In the genomic region with DNA sequence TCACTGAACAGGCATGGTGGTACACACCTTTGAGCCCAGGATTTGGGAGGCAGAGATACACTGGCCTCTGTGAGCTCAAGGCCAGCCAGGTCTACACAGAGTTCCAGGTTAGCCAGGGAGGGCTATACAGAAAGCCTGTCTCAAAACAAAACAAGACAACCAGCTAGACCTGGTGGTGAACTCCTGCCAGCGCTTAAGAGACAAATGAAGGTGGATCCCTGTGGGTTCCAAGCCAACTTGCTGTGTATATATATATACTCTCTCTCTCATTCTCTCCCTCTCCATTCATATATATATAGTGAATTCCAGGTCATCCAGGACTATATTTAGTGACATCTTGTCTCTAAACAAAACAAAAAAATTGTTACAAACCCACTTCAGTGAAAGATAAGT, we compare ENCODE assay signal across 9 mouse cellular contexts. TPM values are rescaled to one million over a fixed set of nuclear protein-coding genes. Genes with fewer than 3 reads are reported as not detected.
A peak's percentile ranks its signal among the peaks of the same experiment; 100 is the strongest.
DNase-seq lines count a peak whose midpoint lies in the region; ATAC-seq and TF ChIP-seq lines count a peak whose summit lies in the region.
"Had no signal": no experiment of that assay in that cellular context is flagged by ENCODE, and none has a peak within 500 bp of the region (broad histone marks: within the 10 kb centered on the region; RNA-seq: fewer than 3 reads in every experiment).

No protein-coding gene starts in this region.

- no peak for TF ChIP-seq CTCF in bone marrow macrophage, adult 2 months (IDR thresholded peaks at IDR 0.05; ENCODE audit: low read depth, low read length)
- TF ChIP-seq CTCF in hindbrain, postnatal 0 days (IDR thresholded peaks at IDR 0.05; ENCODE audit: low read depth): no peak

- H3K27ac ChIP-seq in kidney, embryonic 15.5 days: peak overlapping the region; percentile 91; the same call in 1 of the 2 replicates
- H3K27ac ChIP-seq in bone marrow macrophage, adult 2 months (ENCODE audit: insufficient read depth, low read depth, low read length): no peak overlapping the region
- H3K27ac ChIP-seq in hindbrain, postnatal 0 days: peak overlapping the region; percentile 90
- H3K27ac ChIP-seq in midbrain, embryonic 16.5 days (ENCODE audit: low read length): peak overlapping the region; percentile 79

- H3K4me1 ChIP-seq in kidney, embryonic 15.5 days: peaks cover 32% of the 10 kb centered on the region
- H3K4me1 ChIP-seq in bone marrow macrophage, adult 2 months (ENCODE audit: control insufficient read depth, insufficient read depth, low read length): peaks cover 16% of the 10 kb centered on the region
- peaks cover 4% of the 10 kb centered on the region; the same call in 1 of the 2 replicates for H3K4me1 ChIP-seq in hindbrain, postnatal 0 days (ENCODE audit: insufficient read depth, low read length)
- peaks cover 30% of the 10 kb centered on the region for H3K4me1 ChIP-seq in midbrain, embryonic 16.5 days (ENCODE audit: control insufficient read depth, insufficient read depth, low read length)

- no peak for TF ChIP-seq POLR2A in bone marrow macrophage, adult 2 months (IDR thresholded peaks at IDR 0.05; ENCODE audit: borderline replicate concordance, low read depth, low read length)

- H3K9me3 ChIP-seq in kidney, embryonic 15.5 days (replicated peaks): no peaks in the 10 kb centered on the region
- H3K9me3 ChIP-seq in hindbrain, postnatal 0 days (ENCODE audit: low read length): no peaks in the 10 kb centered on the region
- H3K9me3 ChIP-seq in midbrain, embryonic 16.5 days (replicated peaks; ENCODE audit: control insufficient read depth, low read length, poor library complexity, severe bottlenecking): no peaks in the 10 kb centered on the region

- no peaks in the 10 kb centered on the region for H3K27me3 ChIP-seq in kidney, embryonic 15.5 days
- no peaks in the 10 kb centered on the region for H3K27me3 ChIP-seq in hindbrain, postnatal 0 days (ENCODE audit: insufficient read depth, low read length)
- H3K27me3 ChIP-seq in midbrain, embryonic 16.5 days (ENCODE audit: control insufficient read depth, insufficient read depth, low read depth, low read length): no peaks in the 10 kb centered on the region

- no peak for ATAC-seq in kidney, embryonic 15.5 days (replicated peaks; ENCODE audit: low FRiP score)
- ATAC-seq in hindbrain, postnatal 0 days: no peak
- no peak for ATAC-seq in midbrain, embryonic 16.5 days
- ATAC-seq in inflammation-experienced regulatory T-cells, adult 6 months: no peak

- peaks cover 41% of the 10 kb centered on the region for H3K36me3 ChIP-seq in kidney, embryonic 15.5 days
- H3K36me3 ChIP-seq in hindbrain, postnatal 0 days (ENCODE audit: insufficient read depth, low read length): peaks cover 10% of the 10 kb centered on the region; the same call in 1 of the 2 replicates
- peaks cover 4% of the 10 kb centered on the region for H3K36me3 ChIP-seq in midbrain, embryonic 16.5 days (ENCODE audit: control insufficient read depth, insufficient read depth, low read length)

- H3K9ac ChIP-seq in kidney, embryonic 15.5 days: peak overlapping the region; percentile 79
- H3K9ac ChIP-seq in hindbrain, postnatal 0 days (replicated peaks; ENCODE audit: low read length): peak overlapping the region; percentile 74
- H3K9ac ChIP-seq in midbrain, embryonic 16.5 days (ENCODE audit: low read depth, low read length): peak overlapping the region; percentile 74

- peak overlapping the region; percentile 93 for H3K4me3 ChIP-seq in kidney, embryonic 15.5 days (replicated peaks)
- peak overlapping the region; percentile 92 for H3K4me3 ChIP-seq in bone marrow macrophage, adult 2 months (ENCODE audit: insufficient read depth, low read length)
- H3K4me3 ChIP-seq in hindbrain, postnatal 0 days (ENCODE audit: low read length): peak overlapping the region; percentile 80
- H3K4me3 ChIP-seq in midbrain, embryonic 16.5 days (ENCODE audit: low read depth, low read length): peak overlapping the region; percentile 76

- 55% methylated on average over 1 of the region's 1 CpGs for WGBS in kidney, embryonic 15.5 days
- WGBS in hindbrain, postnatal 0 days: 46% methylated on average over 1 of the region's 1 CpGs
- WGBS in midbrain, embryonic 16.5 days: 68% methylated on average over 1 of the region's 1 CpGs

- DNase-seq in kidney, postnatal 4 days: no peak
- no peak for DNase-seq in hindbrain, postnatal 0 days (ENCODE audit: low spot score)
- no peak for DNase-seq in left cerebral cortex, adult 11 months (ENCODE audit: low spot score)
- no peak for DNase-seq in adrenal gland, postnatal 36 days
- DNase-seq: thymus, postnatal 14 days had no signal

- H3K4me2 ChIP-seq in kidney, embryonic 15.5 days: peak overlapping the region; percentile 69
- peak overlapping the region; percentile 68 for H3K4me2 ChIP-seq in hindbrain, postnatal 0 days (ENCODE audit: low read depth, low read length)
- H3K4me2 ChIP-seq in midbrain, embryonic 16.5 days (ENCODE audit: low read length): peak overlapping the region; percentile 74

RNA-seq across cellular contexts. Expression of gene Acot8, which starts 0.8 kb away (rescaled TPM):
- 20.8 and 21.2 TPM in 2 replicates for polyA plus RNA-seq in kidney, embryonic 15.5 days (2015; fragmentation: Nextera tagmentation; extraction: Ambion mirVana)
- polyA plus RNA-seq in bone marrow macrophage, adult 2 months (2012; ENCODE audit: insufficient read depth, insufficient read length, missing spikeins): 26.8 and 27.6 TPM in 2 replicates
- 18.5 and 39.5 TPM in 2 replicates for total RNA-seq in hindbrain, postnatal 0 days (2014; rRNA removed)
- polyA plus RNA-seq in hindbrain, postnatal 0 days (2015; fragmentation: Nextera tagmentation; extraction: Ambion mirVana): 19.4 and 20.2 TPM in 2 replicates
- 17.8 and 19.6 TPM in 2 replicates for polyA plus RNA-seq in midbrain, embryonic 16.5 days (2015; fragmentation: Nextera tagmentation; extraction: Ambion mirVana)
- 10 to 100 TPM; 31.5 to 33.6 TPM for total RNA-seq in adrenal gland, postnatal 36 days (2021)
- 10 to 100 TPM; 34.5 to 45.6 (median 39.3) TPM for polyA plus RNA-seq in inflammation-experienced regulatory T-cells, adult 6 months (2017; shearing (Covaris generic))

RNA-seq across cellular contexts. Expression of gene Zswim3, which starts 1.0 kb away (rescaled TPM):
- 9.0 and 9.2 TPM in 2 replicates for polyA plus RNA-seq in kidney, embryonic 15.5 days (2015; fragmentation: Nextera tagmentation; extraction: Ambion mirVana)
- polyA plus RNA-seq in bone marrow macrophage, adult 2 months (2012; ENCODE audit: insufficient read depth, insufficient read length, missing spikeins): 5.0 and 7.3 TPM in 2 replicates
- total RNA-seq in hindbrain, postnatal 0 days (2014; rRNA removed): 6.4 and 8.3 TPM in 2 replicates
- 5.2 and 5.5 TPM in 2 replicates for polyA plus RNA-seq in hindbrain, postnatal 0 days (2015; fragmentation: Nextera tagmentation; extraction: Ambion mirVana)
- polyA plus RNA-seq in midbrain, embryonic 16.5 days (2015; fragmentation: Nextera tagmentation; extraction: Ambion mirVana): 17.0 and 17.4 TPM in 2 replicates
- 1 to 10 TPM; 4.0 to 4.7 TPM for total RNA-seq in adrenal gland, postnatal 36 days (2021)
- polyA plus RNA-seq in inflammation-experienced regulatory T-cells, adult 6 months (2017; shearing (Covaris generic)): 1 to 10 TPM; 3.7 to 6.1 (median 4.8) TPM

RNA-seq across cellular contexts. Expression of gene Snx21, which starts 18.3 kb away (rescaled TPM):
- 21.5 and 24.0 TPM in 2 replicates for polyA plus RNA-seq in kidney, embryonic 15.5 days (2015; fragmentation: Nextera tagmentation; extraction: Ambion mirVana)
- 14.6 and 20.3 TPM in 2 replicates for polyA plus RNA-seq in bone marrow macrophage, adult 2 months (2012; ENCODE audit: insufficient read depth, insufficient read length, missing spikeins)
- total RNA-seq in hindbrain, postnatal 0 days (2014; rRNA removed): 102 and 106 TPM in 2 replicates
- 44.7 and 47.6 TPM in 2 replicates for polyA plus RNA-seq in hindbrain, postnatal 0 days (2015; fragmentation: Nextera tagmentation; extraction: Ambion mirVana)
- polyA plus RNA-seq in midbrain, embryonic 16.5 days (2015; fragmentation: Nextera tagmentation; extraction: Ambion mirVana): 35.3 and 41.4 TPM in 2 replicates
- 10 to 100 TPM; 29.2 to 35.3 TPM for total RNA-seq in adrenal gland, postnatal 36 days (2021)
- 1 to 10 TPM; 5.2 to 9.7 (median 6.4) TPM for polyA plus RNA-seq in inflammation-experienced regulatory T-cells, adult 6 months (2017; shearing (Covaris generic))

RNA-seq across cellular contexts. Expression of gene Zswim1, which starts 18.6 kb away (rescaled TPM):
- polyA plus RNA-seq in kidney, embryonic 15.5 days (2015; fragmentation: Nextera tagmentation; extraction: Ambion mirVana): 18.4 and 19.8 TPM in 2 replicates
- 5.7 and 5.8 TPM in 2 replicates for polyA plus RNA-seq in bone marrow macrophage, adult 2 months (2012; ENCODE audit: insufficient read depth, insufficient read length, missing spikeins)
- 23.9 and 24.6 TPM in 2 replicates for total RNA-seq in hindbrain, postnatal 0 days (2014; rRNA removed)
- 26.5 and 29.0 TPM in 2 replicates for polyA plus RNA-seq in hindbrain, postnatal 0 days (2015; fragmentation: Nextera tagmentation; extraction: Ambion mirVana)
- 29.5 and 29.9 TPM in 2 replicates for polyA plus RNA-seq in midbrain, embryonic 16.5 days (2015; fragmentation: Nextera tagmentation; extraction: Ambion mirVana)
- 10 to 100 TPM in 1 of 2 experiments, 1 to 10 TPM in 1; 9.3 to 10.2 TPM for total RNA-seq in adrenal gland, postnatal 36 days (2021)
- 10 to 100 TPM; 17.5 to 25.7 (median 22.5) TPM for polyA plus RNA-seq in inflammation-experienced regulatory T-cells, adult 6 months (2017; shearing (Covaris generic))

RNA-seq across cellular contexts. Expression of gene Tnnc2, which starts 24.1 kb away (rescaled TPM):
- 40.1 and 87.2 TPM in 2 replicates for polyA plus RNA-seq in kidney, embryonic 15.5 days (2015; fragmentation: Nextera tagmentation; extraction: Ambion mirVana)
- 0.80 TPM in 1 of 2 replicates, not detected in the other for polyA plus RNA-seq in bone marrow macrophage, adult 2 months (2012; ENCODE audit: insufficient read depth, insufficient read length, missing spikeins)
- total RNA-seq in hindbrain, postnatal 0 days (2014; rRNA removed): 12.2 TPM in 1 of 2 replicates, not detected in the other
- 0.30 TPM in 1 of 2 replicates, not detected in the other for polyA plus RNA-seq in hindbrain, postnatal 0 days (2015; fragmentation: Nextera tagmentation; extraction: Ambion mirVana)
- 0.43 TPM in 1 of 2 replicates, not detected in the other for polyA plus RNA-seq in midbrain, embryonic 16.5 days (2015; fragmentation: Nextera tagmentation; extraction: Ambion mirVana)
- total RNA-seq in adrenal gland, postnatal 36 days (2021): under 1 TPM in 1 of 2 experiments, not detected in 1; 0.53 TPM
- polyA plus RNA-seq in inflammation-experienced regulatory T-cells, adult 6 months (2017; shearing (Covaris generic)): not detected
